Mouse (Mus musculus): ENCODE results near the gene Tyrp1.

DNA sequence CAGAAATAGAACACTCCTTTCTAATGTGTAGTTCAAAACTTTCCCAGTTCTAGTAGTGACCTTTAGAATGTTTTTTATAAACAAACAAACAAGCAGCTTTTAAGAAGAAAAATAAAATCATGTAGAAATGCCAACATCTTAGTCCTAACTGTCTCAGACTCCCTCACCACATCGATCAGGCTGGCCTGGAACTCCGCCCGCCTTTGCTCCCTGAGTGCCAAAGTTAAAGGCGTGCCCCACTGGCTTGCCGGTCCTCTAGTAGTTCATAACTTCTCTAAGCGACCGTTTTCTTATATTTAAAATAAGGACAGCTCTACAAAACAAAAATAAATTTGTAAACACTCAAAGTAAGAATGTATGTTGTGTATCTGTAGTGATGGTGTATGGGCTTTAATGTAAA, 30.0 kb downstream of the Tyrp1 start:
- TF ChIP-seq CHD2 (IDR thresholded peaks at IDR 0.05; ENCODE audit: low read depth, low read length) (no peak), ZC3H11A (IDR thresholded peaks at IDR 0.05; ENCODE audit: borderline replicate concordance, low read depth, low read length) (no peak), MAFK (IDR thresholded peaks at IDR 0.05; ENCODE audit: insufficient read depth, low read depth, low read length) (no peak), ZNF384 (IDR thresholded peaks at IDR 0.05; ENCODE audit: low read depth, low read length) (no peak)

All from ES-E14 (cell line).